Mouse (Mus musculus): Measurements from ENCODE around the gene Itpkc.

Gene Itpkc

GRCm38 (mm10) chr7:27189271-27189931 is 39.1 kb downstream of the Itpkc start:
- peak; percentile 28 for DNase-seq

- no peak for DNase-seq
Measured at GRCm38 (mm10) chr7:27185986-27186385, 42.5 kb downstream of the Itpkc start.

GRCm38 (mm10) chr7:27184964-27185363 is 43.5 kb downstream of the Itpkc start:
- DNase-seq, result peak; percentile 34

- DNase-seq, result no peak
Measured at GRCm38 (mm10) chr7:27182498-27182897, 46.0 kb downstream of the Itpkc start.

GRCm38 (mm10) chr7:27180837-27181695 is 47.4 kb downstream of the Itpkc start, which contains the start of the genes Gm21983 and Mia:
Gene Gm21983 (minus strand): TSS chr7:27181086.
Gene Mia (minus strand): TSS chr7:27181157.
- peak; percentile 64 for DNase-seq

- peak; percentile 72 for DNase-seq
Measured at GRCm38 (mm10) chr7:27180036-27180435, 48.4 kb downstream of the Itpkc start.

GRCm38 (mm10) chr7:27179217-27179918 is 49.1 kb downstream of the Itpkc start:
- no peak for DNase-seq

GRCm38 (mm10) chr7:27178324-27179216 is 49.9 kb downstream of the Itpkc start, which contains the start of gene Rab4b:
Gene Rab4b (minus strand): TSS chr7:27178896.
- peak; percentile 100 for DNase-seq

GRCm38 (mm10) chr7:27177942-27178323 is 50.5 kb downstream of the Itpkc start:
- DNase-seq, result no peak

- no peak for DNase-seq
Measured at GRCm38 (mm10) chr7:27174896-27175295, 53.6 kb downstream of the Itpkc start.

GRCm38 (mm10) chr7:27174496-27174895 is 54.0 kb downstream of the Itpkc start:
- no peak for DNase-seq

GRCm38 (mm10) chr7:27170981-27171380 is 57.5 kb downstream of the Itpkc start:
- no peak for DNase-seq

- DNase-seq, result no peak
Measured at GRCm38 (mm10) chr7:27168371-27168770, 60.1 kb downstream of the Itpkc start.

- DNase-seq, result no peak
Measured at GRCm38 (mm10) chr7:27167475-27168094, 60.9 kb downstream of the Itpkc start.

- peak; percentile 97 for DNase-seq
Measured at GRCm38 (mm10) chr7:27166614-27167474, 61.6 kb downstream of the Itpkc start, which contains the start of gene Egln2. Gene Egln2 (minus strand): TSS chr7:27166802.

GRCm38 (mm10) chr7:27166229-27166613 is 62.2 kb downstream of the Itpkc start:
- DNase-seq, result peak; percentile 91

GRCm38 (mm10) chr7:27165696-27166095 is 62.8 kb downstream of the Itpkc start:
- no peak for DNase-seq

- no peak for DNase-seq
Measured at GRCm38 (mm10) chr7:27165007-27165655, 63.3 kb downstream of the Itpkc start.

- no peak for DNase-seq
Measured at GRCm38 (mm10) chr7:27164112-27164947, 64.1 kb downstream of the Itpkc start.
